ENCODE assay signal across 20 mouse cellular contexts in genomic region chr2:91655827-91656226, GRCm38 (mm10). TPM values are rescaled to one million over a fixed set of nuclear protein-coding genes. Genes with fewer than 3 reads are reported as not detected.
DNase-seq lines count a peak whose midpoint lies in the region; ATAC-seq lines count a peak whose summit lies in the region.
"Had no signal": no experiment of that assay in that cellular context is flagged by ENCODE, and none has a peak within 500 bp of the region (broad histone marks: within the 10 kb centered on the region; RNA-seq: fewer than 3 reads in every experiment).

No protein-coding gene starts in this region.

- no peaks in the 10 kb centered on the region for H3K9me3 ChIP-seq in heart, embryonic 14.5 days (ENCODE audit: control insufficient read depth, low read length)
- H3K9me3 ChIP-seq in intestine, embryonic 15.5 days = no peaks in the 10 kb centered on the region
- H3K9me3 ChIP-seq in hindbrain, embryonic 16.5 days (ENCODE audit: control insufficient read depth, low read length) = no peaks in the 10 kb centered on the region
- H3K9me3 ChIP-seq: embryonic facial prominence, embryonic 13.5 days; hindbrain, embryonic 10.5 days; liver, embryonic 15.5 days; megakaryocyte, embryonic 14.5 days; neural tube, embryonic 13.5 days had no signal

- H3K4me1 ChIP-seq in heart, embryonic 14.5 days (ENCODE audit: control insufficient read depth in 2 of 2, insufficient read depth in 2 of 2, low read length in 2 of 2) = peaks cover 34 to 56% of the 10 kb centered on the region in 2 experiments
- H3K4me1 ChIP-seq in intestine, embryonic 15.5 days (replicated peaks) = peaks cover 18% of the 10 kb centered on the region; the same call in 1 of the 2 replicates
- peaks cover 8% of the 10 kb centered on the region for H3K4me1 ChIP-seq in hindbrain, embryonic 16.5 days (ENCODE audit: control insufficient read depth, insufficient read depth, low read depth, low read length)

- H3K27me3 ChIP-seq in heart, embryonic 14.5 days (ENCODE audit: control insufficient read depth, insufficient read depth, low read length) = no peaks in the 10 kb centered on the region
- no peaks in the 10 kb centered on the region for H3K27me3 ChIP-seq in intestine, embryonic 15.5 days (replicated peaks)
- H3K27me3 ChIP-seq in hindbrain, embryonic 16.5 days (replicated peaks; ENCODE audit: control insufficient read depth, insufficient read depth, low read length) = no peaks in the 10 kb centered on the region
- H3K27me3 ChIP-seq: embryonic facial prominence, embryonic 13.5 days; liver, embryonic 15.5 days; megakaryocyte, embryonic 14.5 days; neural tube, embryonic 13.5 days had no signal

- intact Hi-C loops in heart, postnatal 36 days (cut with DNase I) = no loop called here

- WGBS in heart, embryonic 14.5 days = 19% methylated on average over 6 of the region's 6 CpGs
- 57% methylated on average over 6 of the region's 6 CpGs for WGBS in intestine, embryonic 15.5 days
- WGBS in hindbrain, embryonic 16.5 days = 76% methylated on average over 6 of the region's 6 CpGs

- peak overlapping the region; percentile 75 to 85 for H3K27ac ChIP-seq in heart, embryonic 14.5 days (replicated peaks in 1 of 2; ENCODE audit: control insufficient read depth in 1 of 2, insufficient read depth in 1 of 2, low read depth in 2 of 2, low read length in 2 of 2)
- H3K27ac ChIP-seq in intestine, embryonic 15.5 days = 0 out of 2 replicates have a peak overlapping the region, but pooled peaks have one; percentile 64
- no peak overlapping the region for H3K27ac ChIP-seq in hindbrain, embryonic 16.5 days (ENCODE audit: low read depth, low read length)
- H3K27ac ChIP-seq: embryonic facial prominence, embryonic 13.5 days; hindbrain, embryonic 10.5 days; liver, embryonic 15.5 days; neural tube, embryonic 13.5 days had no signal

- no peak for DNase-seq in heart, postnatal 36 days
- peak; percentile 40 for DNase-seq in Muller cell, postnatal 12 days (ENCODE audit: inconsistent ontology term)
- peak; percentile 22 for DNase-seq in lung, postnatal 25 days (ENCODE audit: low spot score)
- DNase-seq in cerebellum, postnatal 36 days = no peak
- DNase-seq: adrenal gland, adult 2 months; cerebellum, adult 8-10 months; forebrain, postnatal 0 days; gastrocnemius, postnatal 36 days; layer of hippocampus, postnatal 36 days; midbrain, embryonic 14.5 days; right cerebral cortex, adult 18-20 months; thymus, postnatal 36 days had no signal

- ATAC-seq in heart, embryonic 14.5 days (ENCODE audit: insufficient number of reproducible peaks, insufficient read depth, low FRiP score, low read depth) = peak; percentile 32; the same call in 1 of the 2 replicates
- no peak for ATAC-seq in intestine, embryonic 15.5 days
- ATAC-seq in hindbrain, embryonic 16.5 days = no peak
- ATAC-seq: forebrain, postnatal 0 days had no signal

- peak overlapping the region; percentile 35 for H3K9ac ChIP-seq in heart, embryonic 14.5 days (ENCODE audit: low read length)
- H3K9ac ChIP-seq in intestine, embryonic 15.5 days = no peak overlapping the region
- H3K9ac ChIP-seq in hindbrain, embryonic 16.5 days (ENCODE audit: low read depth, low read length) = no peak overlapping the region
- H3K9ac ChIP-seq: embryonic facial prominence, embryonic 13.5 days; forebrain, postnatal 0 days; liver, embryonic 15.5 days; neural tube, embryonic 13.5 days had no signal

- H3K4me3 ChIP-seq in heart, embryonic 14.5 days (ENCODE audit: control insufficient read depth in 1 of 2, insufficient read depth in 1 of 2, low read depth in 1 of 2, low read length in 2 of 2) = no peak overlapping the region
- no peak overlapping the region for H3K4me3 ChIP-seq in intestine, embryonic 15.5 days (replicated peaks)
- no peak overlapping the region for H3K4me3 ChIP-seq in hindbrain, embryonic 16.5 days (ENCODE audit: low read length)
- H3K4me3 ChIP-seq: embryonic facial prominence, embryonic 13.5 days; hindbrain, embryonic 10.5 days; liver, embryonic 15.5 days; megakaryocyte, embryonic 14.5 days; neural tube, embryonic 13.5 days had no signal

- H3K36me3 ChIP-seq in heart, embryonic 14.5 days (ENCODE audit: control insufficient read depth, insufficient read depth, low read length) = peaks cover 74% of the 10 kb centered on the region
- H3K36me3 ChIP-seq in intestine, embryonic 15.5 days = peaks cover 44% of the 10 kb centered on the region; the same call in 1 of the 2 replicates
- H3K36me3 ChIP-seq in hindbrain, embryonic 16.5 days (ENCODE audit: control insufficient read depth, insufficient read depth, low read length) = peaks cover 26% of the 10 kb centered on the region

- H3K4me2 ChIP-seq in heart, embryonic 14.5 days (ENCODE audit: low read length) = peak overlapping the region; percentile 19
- no peak overlapping the region for H3K4me2 ChIP-seq in intestine, embryonic 15.5 days (replicated peaks)
- H3K4me2 ChIP-seq in hindbrain, embryonic 16.5 days (ENCODE audit: low read length) = no peak overlapping the region
- H3K4me2 ChIP-seq: embryonic facial prominence, embryonic 13.5 days; liver, embryonic 15.5 days; neural tube, embryonic 13.5 days had no signal

RNA-seq across cellular contexts. Expression of gene Arhgap1, which starts 6.2 kb away (rescaled TPM):
- 144 and 149 TPM in 2 replicates for polyA plus RNA-seq in heart, embryonic 14.5 days (2014; fragmentation: Nextera tagmentation; extraction: Ambion mirVana)
- total RNA-seq in heart, postnatal 36 days (2021) = 10 to 100 TPM; 23.6 to 27.3 TPM
- 140 and 143 TPM in 2 replicates for polyA plus RNA-seq in intestine, embryonic 15.5 days (2015; fragmentation: Nextera tagmentation; extraction: Ambion mirVana)
- polyA plus RNA-seq in hindbrain, embryonic 16.5 days (2015; fragmentation: Nextera tagmentation; extraction: Ambion mirVana) = 89.5 and 98.5 TPM in 2 replicates

RNA-seq across cellular contexts. Expression of gene Zfp408, which starts 6.2 kb away (rescaled TPM):
- polyA plus RNA-seq in heart, embryonic 14.5 days (2014; fragmentation: Nextera tagmentation; extraction: Ambion mirVana) = 3.6 and 4.8 TPM in 2 replicates
- total RNA-seq in heart, postnatal 36 days (2021) = 1 to 10 TPM; 3.5 to 4.2 TPM
- polyA plus RNA-seq in intestine, embryonic 15.5 days (2015; fragmentation: Nextera tagmentation; extraction: Ambion mirVana) = 7.8 and 8.0 TPM in 2 replicates
- polyA plus RNA-seq in hindbrain, embryonic 16.5 days (2015; fragmentation: Nextera tagmentation; extraction: Ambion mirVana) = 9.9 and 11.4 TPM in 2 replicates

RNA-seq across cellular contexts. Expression of gene F2, which starts 19.6 kb away (rescaled TPM):
- polyA plus RNA-seq in heart, embryonic 14.5 days (2014; fragmentation: Nextera tagmentation; extraction: Ambion mirVana) = 0.13 and 0.23 TPM in 2 replicates
- total RNA-seq in heart, postnatal 36 days (2021) = not detected
- 3.4 and 7.2 TPM in 2 replicates for polyA plus RNA-seq in intestine, embryonic 15.5 days (2015; fragmentation: Nextera tagmentation; extraction: Ambion mirVana)
- polyA plus RNA-seq in hindbrain, embryonic 16.5 days (2015; fragmentation: Nextera tagmentation; extraction: Ambion mirVana) = 0.08 and 0.32 TPM in 2 replicates
- total RNA-seq: forebrain, postnatal 0 days had no signal
- polyA plus RNA-seq: forebrain, postnatal 0 days had no signal

RNA-seq across cellular contexts. Expression of gene Atg13, which starts 54.5 kb away (rescaled TPM):
- polyA plus RNA-seq in heart, embryonic 14.5 days (2014; fragmentation: Nextera tagmentation; extraction: Ambion mirVana) = 28.7 and 29.0 TPM in 2 replicates
- 10 to 100 TPM; 49.4 to 54.1 TPM for total RNA-seq in heart, postnatal 36 days (2021)
- polyA plus RNA-seq in intestine, embryonic 15.5 days (2015; fragmentation: Nextera tagmentation; extraction: Ambion mirVana) = 20.4 and 20.7 TPM in 2 replicates
- 32.8 and 39.4 TPM in 2 replicates for polyA plus RNA-seq in hindbrain, embryonic 16.5 days (2015; fragmentation: Nextera tagmentation; extraction: Ambion mirVana)

RNA-seq across cellular contexts. Expression of gene Harbi1, which starts 54.8 kb away (rescaled TPM):
- polyA plus RNA-seq in heart, embryonic 14.5 days (2014; fragmentation: Nextera tagmentation; extraction: Ambion mirVana) = 9.9 and 12.7 TPM in 2 replicates
- total RNA-seq in heart, postnatal 36 days (2021) = 1 to 10 TPM; 7.3 to 7.6 TPM
- 17.0 and 17.8 TPM in 2 replicates for polyA plus RNA-seq in intestine, embryonic 15.5 days (2015; fragmentation: Nextera tagmentation; extraction: Ambion mirVana)
- polyA plus RNA-seq in hindbrain, embryonic 16.5 days (2015; fragmentation: Nextera tagmentation; extraction: Ambion mirVana) = 16.7 and 17.9 TPM in 2 replicates

Comparison
In these comparisons a context has a peak if more than half of its experiments do, and no peak if none do; other contexts are left out.
1. DNase-seq: peak in Muller cell, postnatal 12 days (single experiment) and lung, postnatal 25 days (single experiment); none in heart, postnatal 36 days (0 of 2) and cerebellum, postnatal 36 days (0 of 2).